Mouse (Mus musculus) left cerebral cortex, postnatal 14 days (tissue): ENCODE measurements around the gene Ppt2. TPM values are rescaled to one million over a fixed set of nuclear protein-coding genes. Genes with fewer than 3 reads are reported as not detected.

Experiments used
- DNase-seq, 2 experiments: peaks; one replicate each; pipeline ENCODE4 v3.0.0; 2021 to 2022; ENCODE audit warnings: low spot score in 2 of 2, mixed read lengths in 1 of 2
- intact Hi-C: fragments of 180-260 bp; cut with DNase I; formaldehyde crosslinking; loops from one replicate; pipeline ENCODE4 v1.15.1; 2025
- total RNA-seq, 2 experiments: library from RNA; stranded (reverse); gene quantifications; 2 replicates each; pipeline ENCODE4 v1.2.3; 2021

Gene Ppt2
- total RNA-seq, 2 experiments from 2014 or later, result 39.3 to 45.7 TPM

DNA sequence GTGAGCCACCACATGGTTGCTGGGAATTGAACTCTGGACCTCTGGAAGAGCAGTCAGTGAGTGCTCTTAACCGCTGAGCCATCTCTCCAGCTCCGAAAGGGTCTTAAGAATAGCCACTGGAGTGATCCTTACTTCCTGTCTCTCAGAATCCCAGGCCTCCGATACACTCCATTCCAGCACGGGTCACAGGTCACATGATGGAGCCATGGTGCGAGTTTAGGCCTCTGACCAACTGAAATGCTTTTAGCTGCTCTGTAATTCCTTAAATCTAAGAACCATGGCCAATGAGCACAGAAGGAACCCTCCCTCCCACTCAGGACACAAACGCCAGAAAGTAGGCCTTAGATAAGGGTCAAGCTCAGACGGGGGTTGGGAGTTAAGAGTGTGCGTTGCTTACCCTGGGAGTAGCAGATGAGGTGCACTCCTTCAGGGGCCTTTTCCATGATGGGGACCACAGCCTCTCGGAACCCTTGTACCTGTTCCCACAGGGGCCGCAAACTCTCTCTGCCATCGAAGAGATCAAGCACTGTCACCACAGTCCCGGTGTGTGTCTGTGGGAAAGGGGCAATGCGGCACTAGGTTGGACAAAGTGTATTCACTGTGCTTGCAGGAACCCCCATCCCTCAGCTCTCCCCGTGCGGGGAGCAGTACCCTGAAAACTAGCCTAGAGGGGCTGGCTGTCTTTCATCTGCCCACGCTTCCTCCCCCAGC lies 2.1 kb downstream of the Ppt2 start:
- intact Hi-C loops, result loop anchor here (10.0 kb wide), 1 partner anchor 181 kb away; no protein-coding TSS in a partner anchor
- no peak for DNase-seq

DNA sequence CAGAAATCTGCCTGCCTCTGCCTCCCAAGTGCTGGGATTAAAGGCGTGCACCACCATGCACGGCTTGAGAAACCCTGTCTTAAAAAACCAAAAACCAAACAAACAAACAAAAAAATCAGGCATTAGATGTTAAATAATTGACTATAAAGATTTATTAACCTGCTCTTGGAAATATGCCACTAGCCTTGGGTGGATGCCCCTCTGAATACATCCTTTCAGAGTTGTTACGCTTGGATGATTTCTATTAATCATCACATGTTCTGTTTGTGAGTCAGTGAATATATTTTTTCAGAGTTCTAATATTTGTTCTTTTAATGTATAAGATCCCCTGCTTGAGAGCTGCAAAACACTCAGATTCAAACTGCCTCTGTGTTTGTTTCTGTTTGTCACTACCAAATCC lies 3.3 kb downstream of the Ppt2 start:
- DNase-seq, result no peak
- intact Hi-C loops, result loop anchor here (10.0 kb wide), 1 partner anchor 180 kb away; no protein-coding TSS in a partner anchor

DNA sequence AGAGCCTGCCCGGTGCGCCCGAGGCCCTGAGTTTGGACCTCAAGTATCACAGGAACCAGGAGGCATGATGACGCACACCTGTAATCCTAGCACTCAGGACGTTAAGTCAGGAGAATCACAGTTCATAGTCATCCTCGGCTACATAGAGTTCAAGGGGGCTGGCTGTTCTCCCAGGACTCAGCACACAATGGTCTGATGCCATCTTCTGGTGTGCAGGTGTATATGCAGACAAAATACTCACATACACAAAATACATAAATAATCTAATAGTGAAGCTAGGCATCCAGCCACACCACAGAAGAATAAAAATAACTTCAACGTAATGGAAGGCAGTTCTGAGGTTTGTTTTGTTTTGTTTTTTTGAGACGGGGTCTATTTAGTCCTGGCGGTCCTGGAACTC lies 5.1 kb downstream of the Ppt2 start:
- DNase-seq, result no peak
- intact Hi-C loops, result loop anchor here (10.0 kb wide), 1 partner anchor 178 kb away; no protein-coding TSS in a partner anchor

DNA sequence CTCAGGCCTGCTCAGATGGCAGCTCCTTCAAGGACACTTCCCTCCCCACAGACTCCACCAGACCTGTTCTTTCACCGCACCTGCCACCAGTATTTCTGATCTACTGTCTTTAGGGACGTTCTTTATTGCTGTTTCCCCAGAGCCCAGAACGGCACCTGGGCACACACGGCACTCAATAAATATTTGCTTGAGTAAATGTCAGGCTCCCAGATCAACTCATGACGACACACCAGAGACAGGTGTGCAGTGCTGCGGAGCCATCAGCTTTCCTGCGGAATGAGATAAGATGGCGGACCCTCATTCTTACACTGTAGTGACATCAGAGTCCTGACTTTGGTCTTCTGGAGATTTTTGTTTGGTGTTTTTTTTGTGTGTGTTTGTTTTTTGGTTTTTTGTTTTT lies 7.3 kb downstream of the Ppt2 start:
- intact Hi-C loops, result loop anchor here (10.0 kb wide), 1 partner anchor 176 kb away; no protein-coding TSS in a partner anchor
- no peak for DNase-seq

DNA sequence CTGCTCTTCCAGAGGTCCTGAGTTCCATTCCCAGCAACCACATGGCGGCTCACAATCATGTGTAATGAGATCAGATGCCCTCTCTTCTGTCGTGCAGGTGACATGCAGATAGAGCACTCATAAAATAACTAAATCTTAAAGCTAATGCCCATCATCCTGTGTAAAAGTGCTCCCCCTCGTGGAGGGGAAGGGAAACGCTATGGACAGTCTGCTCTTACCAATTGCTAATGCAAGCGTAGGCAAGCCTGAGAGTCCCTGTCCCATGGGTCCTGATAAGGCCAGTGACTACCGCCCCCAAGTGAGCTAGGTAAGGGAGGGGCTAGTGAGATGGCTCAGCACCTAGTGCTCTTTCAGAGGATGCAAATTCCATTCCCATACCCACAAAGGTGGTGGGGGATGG lies 9.3 kb downstream of the Ppt2 start:
- intact Hi-C loops, result no loop called here
- DNase-seq, result peak in 1 of 2 experiments; percentile 66

DNA sequence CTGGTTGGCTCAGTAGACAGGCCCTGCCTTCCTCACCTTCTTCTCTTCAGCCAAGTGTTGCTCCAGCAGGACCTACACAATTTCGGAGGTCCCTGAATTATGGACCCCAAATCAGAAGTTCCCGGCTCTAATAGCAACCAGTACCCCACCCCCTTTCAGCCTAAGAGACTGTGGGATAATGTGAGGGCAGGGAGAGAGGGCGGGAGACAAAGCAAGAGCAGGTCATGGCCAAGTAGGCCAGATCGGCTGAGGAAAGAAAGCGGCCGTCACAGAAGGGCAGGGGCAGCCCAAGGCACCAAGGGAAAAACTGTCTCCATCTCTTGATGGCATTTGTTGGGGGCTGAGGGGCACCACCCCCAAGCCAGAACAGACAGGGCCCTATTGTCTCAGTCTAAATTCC lies 12.4 kb downstream of the Ppt2 start, which contains the start of gene Egfl8:
Egfl8 (minus strand) TSS at position 101 of the 400 bp plus-strand sequence.
- intact Hi-C loops, result no loop called here
- DNase-seq, result no peak

DNA sequence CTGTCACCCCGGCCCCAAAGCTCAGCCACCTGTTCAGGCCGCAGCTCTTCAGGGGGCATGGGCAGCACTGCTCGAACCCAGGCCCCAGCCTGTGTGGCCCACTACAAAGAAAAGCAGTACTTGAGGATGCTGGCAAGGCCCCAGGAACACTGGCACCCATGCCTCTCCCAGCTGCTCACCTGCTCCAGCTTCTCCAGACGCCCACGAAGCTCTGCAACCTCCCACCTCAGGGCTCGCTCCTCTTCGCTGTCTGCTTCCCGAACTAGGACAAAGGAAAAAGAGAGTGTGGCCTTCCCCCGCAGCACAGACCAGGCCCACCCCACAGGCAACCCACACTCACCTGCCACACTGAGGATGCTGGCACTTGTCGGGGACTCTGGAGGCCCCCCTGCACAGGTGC lies 14.5 kb downstream of the Ppt2 start:
- intact Hi-C loops, result no loop called here

DNA sequence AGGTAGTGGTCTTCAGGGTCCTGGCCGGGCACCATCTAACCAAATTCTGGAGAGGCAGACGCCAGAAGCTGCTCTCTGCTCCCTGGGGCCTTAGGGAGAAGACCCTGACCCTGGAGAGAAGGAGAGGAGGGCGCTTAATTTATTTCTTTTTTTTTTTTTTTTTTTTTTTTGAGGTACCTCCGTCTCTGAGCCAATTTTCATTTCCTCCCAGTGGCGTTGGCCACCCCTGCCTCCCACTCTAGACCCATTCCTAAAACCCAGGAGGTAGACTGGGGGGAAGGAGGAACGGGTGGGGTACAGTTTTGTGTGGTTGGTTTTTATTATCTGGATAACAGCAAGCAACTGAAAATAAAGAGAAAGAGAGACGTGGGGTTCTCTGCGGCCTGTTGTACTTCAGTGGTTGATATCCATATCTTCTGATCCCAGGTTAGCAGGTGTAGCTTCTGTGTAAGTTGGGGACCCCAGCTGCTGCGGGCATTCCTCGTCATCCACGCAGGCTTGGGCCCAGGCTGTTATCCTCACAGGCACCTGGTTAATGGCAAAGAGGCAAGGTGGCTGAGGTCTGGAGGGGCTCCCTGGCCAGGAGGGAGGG lies 15.2 kb downstream of the Ppt2 start:
- intact Hi-C loops, result no loop called here
- DNase-seq, result no peak

More for the DNA sequence above, 14.5 kb downstream of the Ppt2 start:
- no peak for DNase-seq

DNA sequence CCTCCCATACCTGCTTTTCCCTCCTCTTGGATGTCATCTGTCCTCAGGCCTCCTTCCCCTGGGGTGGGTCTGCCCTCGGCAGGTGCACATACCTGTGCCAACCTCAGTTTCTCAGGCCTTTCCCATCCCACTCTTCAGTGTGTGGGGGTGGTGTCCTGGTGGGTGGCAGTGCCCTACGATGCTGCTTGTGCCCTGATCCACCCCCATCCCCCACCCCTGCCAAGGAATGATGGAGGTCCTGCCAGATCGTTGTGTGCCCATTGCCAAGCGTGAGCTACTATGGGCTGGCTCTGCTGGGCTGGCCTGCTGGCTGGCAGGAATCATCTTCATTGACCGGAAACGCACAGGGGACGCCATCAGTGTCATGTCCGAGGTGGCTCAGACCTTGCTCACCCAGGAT lies 17.3 kb downstream of the Ppt2 start:
- intact Hi-C loops, result no loop called here
- DNase-seq, result no peak

DNA sequence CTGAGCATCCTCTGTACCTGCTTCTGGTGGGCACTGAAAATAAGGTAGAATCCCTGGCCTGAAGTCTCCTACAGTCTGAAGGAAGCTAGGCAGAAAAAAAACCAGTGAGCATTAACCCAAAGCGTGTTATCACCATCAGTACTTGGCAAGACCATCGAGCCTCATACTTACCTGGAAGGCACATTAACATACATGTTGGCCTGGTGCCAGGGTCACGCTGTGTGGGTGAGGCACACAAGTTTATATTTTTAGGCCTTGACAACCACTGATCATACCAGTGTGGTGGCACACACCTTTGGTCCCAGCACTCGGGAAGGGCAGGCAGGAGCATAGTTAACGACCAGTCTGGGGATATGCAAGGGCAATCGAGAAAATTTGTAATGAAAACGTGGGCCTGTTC lies 20.3 kb downstream of the Ppt2 start:
- intact Hi-C loops, result loop anchor here (10.0 kb wide), 2 partner anchors 573 to 627 kb away; partner anchors contain the start of genes Atp6v1g2, Col11a2, Nfkbil1 and Rxrb
- DNase-seq, result no peak

DNA sequence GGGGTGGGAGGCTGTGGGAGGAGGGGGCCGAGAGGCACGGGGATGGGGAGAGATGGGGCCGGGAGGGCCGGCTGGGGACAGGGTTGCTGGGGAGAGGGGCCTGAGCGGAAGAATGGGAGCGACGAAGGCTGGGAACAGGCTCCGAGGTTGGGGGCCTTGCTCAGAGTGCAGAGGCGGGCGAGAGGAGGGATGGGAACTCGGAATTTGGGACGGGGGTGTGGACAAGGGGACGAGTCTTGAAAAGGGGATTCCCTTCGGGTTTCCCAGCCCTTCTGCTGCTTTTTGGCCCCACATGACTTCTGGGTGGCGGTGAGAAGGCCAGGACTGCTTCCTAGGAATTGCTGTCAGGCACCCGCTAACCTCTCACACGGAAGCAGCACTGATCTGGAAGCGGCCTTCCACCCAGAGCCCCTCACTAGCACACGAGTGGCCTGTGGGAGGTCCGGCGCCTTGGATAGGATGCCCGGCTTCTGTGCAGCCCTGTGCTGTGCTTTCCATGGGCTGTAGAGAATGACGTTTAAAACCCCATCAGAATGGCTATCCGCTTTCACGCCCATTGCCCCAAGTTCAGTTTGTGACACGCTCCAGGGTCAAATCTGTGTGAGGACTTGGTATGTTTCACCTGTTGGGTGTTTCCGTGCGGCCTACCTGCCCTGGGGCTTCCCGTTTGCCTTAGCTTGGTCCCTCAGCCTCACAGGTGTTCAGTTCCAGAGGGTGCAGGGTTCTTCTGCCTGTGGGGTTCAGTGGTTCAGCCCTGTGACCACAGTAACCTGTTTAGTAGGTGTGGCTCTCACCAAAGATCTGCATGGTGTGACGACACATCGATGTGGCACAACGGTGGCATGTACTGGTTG lies 21.9 kb downstream of the Ppt2 start:
- peak in 1 of 2 experiments; percentile 27 for DNase-seq
- intact Hi-C loops, result loop anchor here (10.0 kb wide), 2 partner anchors 572 to 628 kb away; partner anchors contain the start of genes Atp6v1g2, Col11a2, Nfkbil1 and Rxrb

DNA sequence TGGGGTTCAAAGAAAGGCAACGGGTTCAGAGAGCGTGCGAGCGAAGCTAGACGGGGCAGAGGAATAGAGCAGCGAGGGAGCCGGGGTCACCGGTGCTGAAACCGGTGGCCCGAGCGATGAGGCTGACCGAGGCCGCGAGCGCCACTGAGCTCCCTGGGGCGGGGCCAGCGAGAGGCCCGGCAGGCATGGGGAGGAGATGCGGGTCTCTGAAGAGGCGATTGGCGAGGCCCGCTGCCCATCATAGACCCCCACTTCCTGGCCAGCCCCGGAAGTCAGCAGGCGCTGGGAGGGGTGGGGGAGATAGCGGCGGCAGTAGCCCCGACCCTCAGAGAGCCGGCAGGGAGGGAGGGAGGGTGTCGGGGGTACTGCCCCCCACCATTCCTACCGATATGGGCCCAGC lies 22.7 kb downstream of the Ppt2 start:
- DNase-seq, result peak; percentile 98 to 99
- intact Hi-C loops, result loop anchor here (10.0 kb wide), 2 partner anchors 571 to 629 kb away; partner anchors contain the start of genes Atp6v1g2, Col11a2, Nfkbil1 and Rxrb

DNA sequence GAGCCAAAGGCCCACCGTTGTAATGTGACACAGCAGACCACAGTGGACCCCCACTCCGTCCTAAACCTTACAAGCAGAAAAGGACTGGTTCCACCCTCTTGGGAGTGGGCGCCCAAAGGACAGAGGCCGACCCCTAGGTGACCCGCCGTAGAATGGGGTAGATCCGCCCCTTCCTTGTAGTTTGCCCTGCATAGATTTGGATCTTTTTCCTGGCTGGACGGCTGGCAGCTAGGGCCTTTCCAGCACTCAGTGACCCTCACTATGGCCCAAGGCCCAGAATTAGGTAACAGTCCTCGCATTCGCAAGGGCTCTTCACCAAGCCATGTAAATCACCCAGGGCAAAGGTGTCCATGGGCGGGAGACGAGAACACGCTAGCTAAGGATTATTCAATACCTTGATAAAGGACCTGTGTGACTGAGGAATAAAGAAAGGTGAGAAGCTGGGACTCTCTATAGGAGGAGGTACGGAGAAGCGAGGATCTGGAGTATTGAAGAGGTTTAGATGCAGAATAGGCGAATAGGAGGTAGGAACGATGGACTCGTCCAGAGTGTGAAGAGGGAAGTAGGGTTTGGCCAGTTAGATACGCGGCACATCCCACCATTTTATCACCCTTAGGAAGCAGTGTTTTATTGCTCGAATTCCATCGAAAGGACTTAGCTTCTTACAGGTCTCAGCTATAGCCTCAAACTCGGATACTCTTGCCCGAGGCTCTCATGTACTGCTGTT lies 23.6 kb downstream of the Ppt2 start:
- intact Hi-C loops, result loop anchor here (10.0 kb wide), 2 partner anchors 570 to 630 kb away; partner anchors contain the start of genes Atp6v1g2, Col11a2, Nfkbil1 and Rxrb
- DNase-seq, result no peak

DNA sequence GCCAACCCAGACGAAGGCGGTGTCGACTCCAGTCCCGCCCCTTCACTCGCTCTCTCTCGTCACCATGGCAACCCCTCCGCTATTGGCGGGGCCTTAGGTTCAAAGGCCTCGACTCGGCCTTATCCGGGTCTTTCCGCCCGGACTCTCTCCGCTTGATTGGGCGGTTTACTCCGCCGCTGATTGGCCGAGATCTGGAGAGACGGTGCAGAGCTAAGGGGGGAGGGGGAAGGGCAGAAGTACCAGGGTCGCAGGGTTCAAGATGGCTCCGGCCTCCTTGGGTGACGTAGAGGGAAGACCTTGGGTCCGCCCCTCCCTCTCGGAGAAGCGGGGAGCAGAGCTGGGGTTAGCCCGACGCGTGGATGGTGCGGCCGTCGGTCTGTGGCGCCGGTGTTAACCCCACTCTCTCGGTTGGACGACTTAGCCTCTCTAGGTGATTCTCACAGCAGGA lies 24.2 kb downstream of the Ppt2 start, which contains the start of gene Agpat1:
Agpat1 (plus strand) TSS at position 202 of the 448 bp plus-strand sequence.
- intact Hi-C loops, result loop anchor here (10.0 kb wide), 2 partner anchors 569 to 631 kb away; partner anchors contain the start of genes Atp6v1g2, Col11a2, Nfkbil1 and Rxrb
- peak; percentile 97 to 99 for DNase-seq

DNA sequence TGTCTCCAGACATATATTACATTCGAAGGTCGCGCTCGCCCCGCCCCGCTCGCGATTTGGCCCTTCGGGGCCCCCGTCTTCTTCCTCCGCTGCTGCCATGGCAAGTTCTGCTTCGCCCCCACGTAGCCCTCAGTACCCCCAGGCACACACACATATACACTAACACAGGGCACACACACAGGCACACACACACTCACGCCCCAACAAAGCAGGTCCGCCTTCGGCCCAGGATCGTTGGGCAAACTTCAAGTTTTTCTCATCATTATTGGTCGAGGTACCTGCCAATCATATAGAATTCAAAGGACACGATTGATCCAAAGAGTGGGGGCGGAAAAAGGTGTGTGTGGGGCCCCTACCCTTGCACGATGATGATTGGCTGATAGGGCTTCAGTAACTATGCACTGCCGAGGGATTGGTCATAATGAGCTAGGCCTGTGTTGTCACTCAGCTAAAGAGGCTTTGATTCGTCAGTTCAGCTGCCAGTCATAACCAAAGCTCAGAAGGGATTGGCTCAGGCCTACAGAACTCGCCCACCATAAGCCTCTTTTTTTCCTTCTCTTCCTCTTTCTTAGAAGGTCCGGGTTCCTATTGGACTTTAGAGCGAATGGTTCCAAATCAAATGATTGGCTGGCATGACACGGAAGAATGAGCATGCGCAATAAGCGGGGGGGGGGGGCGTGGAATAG lies 24.8 kb downstream of the Ppt2 start, which contains the start of gene Rnf5:
Rnf5 (minus strand) TSS at position 316 of the 686 bp plus-strand sequence.
- DNase-seq, result peak; percentile 100
- intact Hi-C loops, result loop anchor here (10.0 kb wide), 2 partner anchors 569 to 631 kb away; partner anchors contain the start of genes Atp6v1g2, Col11a2, Nfkbil1 and Rxrb

DNA sequence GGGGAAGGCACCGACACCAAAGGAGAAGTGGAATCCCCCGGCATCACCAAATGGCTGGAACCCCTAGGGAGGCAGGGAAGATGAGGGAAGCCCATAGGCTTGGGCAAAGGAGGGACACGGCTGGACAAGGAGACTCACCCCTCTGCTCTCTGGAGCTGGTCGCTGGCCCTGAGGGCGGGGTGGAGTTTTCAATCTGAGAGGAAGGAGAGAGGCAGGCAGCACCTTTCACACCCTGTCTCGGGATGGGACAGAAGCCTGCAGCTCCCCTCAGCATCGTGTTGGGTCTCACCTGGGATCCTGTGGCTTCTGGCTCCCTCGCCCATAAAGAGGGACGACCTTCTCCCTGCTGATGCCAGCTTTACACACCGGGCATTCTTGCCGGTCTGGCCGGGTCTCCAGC lies 26.5 kb downstream of the Ppt2 start:
- intact Hi-C loops, result loop anchor here (1.0 to 10.0 kb wide), 3 partner anchors 9 to 633 kb away; partner anchors contain the start of genes Atp6v1g2, Col11a2, Nfkbil1 and Rxrb
- DNase-seq, result no peak

DNA sequence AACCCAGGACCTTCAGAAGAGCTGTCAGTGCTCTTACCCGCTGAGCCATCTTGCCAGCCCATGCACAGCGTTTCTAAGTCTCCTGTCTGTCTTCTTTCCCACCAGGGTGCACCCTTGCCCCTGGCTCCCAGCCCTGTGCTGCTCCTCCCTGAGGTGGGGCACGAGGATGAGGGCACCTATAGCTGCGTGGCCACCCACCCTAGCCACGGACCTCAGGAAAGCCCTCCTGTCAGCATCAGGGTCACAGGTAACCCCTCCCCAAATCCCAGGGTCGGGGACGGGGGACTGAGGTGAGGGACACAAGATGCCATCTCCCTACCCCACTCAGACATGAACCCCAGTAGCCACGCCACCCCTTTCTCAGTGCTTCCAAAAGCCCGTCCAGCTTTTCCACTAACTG lies 28.4 kb downstream of the Ppt2 start:
- intact Hi-C loops, result loop anchor here (10.0 kb wide), 2 partner anchors 565 to 635 kb away; partner anchors contain the start of genes Atp6v1g2, Col11a2, Nfkbil1 and Rxrb
- no peak for DNase-seq
